Mouse (Mus musculus): ENCODE data around the gene Dhx58.

- TF ChIP-seq CTCF (conservative IDR thresholded peaks at IDR 0.05; ENCODE audit: low read length): no peak
- TF ChIP-seq POU5F1 (IDR thresholded peaks at IDR 0.05; ENCODE audit: borderline replicate concordance, low read length): no peak
These were observed 2.8 kb downstream of the Dhx58 start for GRCm38 (mm10) chr11:100701301-100701700.

Measured in E14TG2a.4 (cell line).